Mouse (Mus musculus) heart, postnatal 0 days (tissue): ENCODE results near the gene Eps15l1.

ENCODE experiments used
- CTCF ChIP-seq: IDR thresholded peaks from 2 replicates; pipeline ENCODE4 v1.5.1; 2016; ENCODE audit warnings: antibody characterized with exemption, control low read depth, low read depth
- EP300 ChIP-seq: IDR thresholded peaks from 2 replicates; pipeline ENCODE4 v1.6.1; 2016; ENCODE audit warnings: antibody characterized with exemption, low read depth

DNA sequence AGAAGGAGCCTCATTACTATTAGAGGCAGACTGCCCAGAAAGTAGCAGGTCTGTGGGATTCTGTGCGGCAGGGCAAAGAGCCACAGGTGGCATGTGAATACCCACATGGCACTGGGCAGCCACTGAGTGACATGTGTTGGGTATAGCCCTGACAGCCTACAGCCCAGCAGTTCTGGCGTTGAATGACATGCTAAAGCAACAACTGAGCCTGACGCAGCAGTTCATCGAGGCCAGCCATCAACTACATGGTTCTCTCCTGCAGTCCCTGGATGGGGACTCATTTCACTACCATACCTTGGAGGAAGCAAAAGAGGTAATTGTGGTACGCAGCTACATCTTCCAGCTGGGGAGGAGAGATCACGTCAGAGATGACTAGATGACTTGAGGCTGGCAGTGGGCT, 37.2 kb upstream of the Eps15l1 start:
- TF ChIP-seq CTCF (no peak), EP300 (no peak)
